Mouse (Mus musculus) embryonic fibroblast, embryonic 13.5 days (primary cell): ENCODE data around the gene Plaur.

Experiments used
- CTCF ChIP-seq: IDR thresholded peaks from 2 replicates; pipeline ENCODE4 v1.5.1; 2011; ENCODE audit warnings: mild to moderate bottlenecking, control low read depth, low read length, moderate library complexity, borderline replicate concordance; ENCODE audit not compliant: insufficient read depth
- POLR2A ChIP-seq: IDR thresholded peaks from 2 replicates; pipeline ENCODE4 v1.6.1; 2011; ENCODE audit warnings: low read depth, mild to moderate bottlenecking, control low read depth, low read length, moderate library complexity

DNA sequence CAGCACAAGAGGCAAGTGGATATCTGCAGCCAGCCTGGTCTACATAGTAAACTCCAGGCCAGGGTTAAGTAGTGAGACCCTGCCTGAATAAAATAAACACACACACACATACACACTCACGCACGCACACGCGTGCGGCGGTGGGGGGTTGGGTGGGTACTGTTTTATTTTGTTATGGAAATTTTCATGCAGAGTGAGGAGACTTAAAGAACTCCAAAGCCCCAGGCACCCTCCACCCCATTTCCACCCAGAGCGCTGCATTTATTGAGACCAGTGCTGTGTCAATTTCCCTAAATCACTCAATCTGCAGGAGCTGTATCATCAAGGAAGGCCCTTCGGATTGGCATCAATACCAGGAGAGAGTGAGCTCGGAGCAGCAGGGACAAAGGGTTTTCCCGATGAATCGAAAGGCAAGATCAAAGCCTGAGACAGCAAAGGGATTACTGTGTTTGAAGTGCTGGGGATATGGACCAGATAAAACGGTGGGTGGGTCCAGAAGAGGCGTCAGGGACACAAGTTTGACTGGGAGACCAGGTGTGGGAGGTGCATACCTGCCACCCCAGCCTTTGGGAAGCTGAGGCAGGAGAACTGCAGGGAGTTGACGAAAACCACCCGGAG is 43.3 kb downstream of the Plaur start:
- TF ChIP-seq CTCF (no peak), POLR2A (peak; percentile 16; the same call in 1 of the 2 replicates)
